Mouse (Mus musculus): ENCODE data around the gene Vmn1r209. TPM values are rescaled to one million over a fixed set of nuclear protein-coding genes. Genes with fewer than 3 reads are reported as not detected.
"Not testable (repeated sequence)": the region's sequence is repeated elsewhere in the genome, so short reads cannot be mapped to it uniquely, and the experiment has no call there.

Gene Vmn1r209
- polyA plus RNA-seq, 1 experiment from 2014 or later = not detected

- ATAC-seq (ENCODE audit: low read depth); H3K4me1 ChIP-seq (ENCODE audit: control insufficient read depth, low read depth, low read length); H3K9ac ChIP-seq (ENCODE audit: low read depth, low read length); H3K4me3 ChIP-seq (ENCODE audit: low read depth, low read length); H3K27me3 ChIP-seq (ENCODE audit: control insufficient read depth, insufficient read depth, low read depth, low read length); H3K4me2 ChIP-seq (ENCODE audit: low read depth, low read length); H3K27ac ChIP-seq (ENCODE audit: low read length); H3K36me3 ChIP-seq (ENCODE audit: control insufficient read depth, insufficient read depth); H3K9me3 ChIP-seq (replicated peaks; ENCODE audit: control insufficient read depth, low read length): not testable (repeated sequence)
- no CpG with 5 or more reads among the region's 7 CpGs for WGBS (ENCODE audit: insufficient replicate concordance)
Observed at GRCm38 (mm10) chr13:22777300-22777699, 32.2 kb downstream of the Vmn1r209 start, which contains the start of gene Vmn1r208. Vmn1r208 (minus strand) TSS chr13:22777400.

- 44% methylated on average over 1 of the region's 2 CpGs for WGBS (ENCODE audit: insufficient replicate concordance)
- H3K9me3 ChIP-seq (replicated peaks; ENCODE audit: control insufficient read depth, low read length); H3K4me2 ChIP-seq (ENCODE audit: low read depth, low read length); H3K4me1 ChIP-seq (ENCODE audit: control insufficient read depth, low read depth, low read length); ATAC-seq (ENCODE audit: low read depth); H3K27me3 ChIP-seq (ENCODE audit: control insufficient read depth, insufficient read depth, low read depth, low read length); H3K4me3 ChIP-seq (ENCODE audit: low read depth, low read length); H3K27ac ChIP-seq (ENCODE audit: low read length); H3K9ac ChIP-seq (ENCODE audit: low read depth, low read length); H3K36me3 ChIP-seq (ENCODE audit: control insufficient read depth, insufficient read depth): not testable (repeated sequence)
Observed at GRCm38 (mm10) chr13:22771592-22771991, 37.9 kb downstream of the Vmn1r209 start.

Other genes starting within 250 kb of the Vmn1r209 start
- gene Vmn1r205, start 216.7 kb downstream of the Vmn1r209 start, polyA plus RNA-seq (2015; fragmentation: Nextera tagmentation; extraction: Ambion mirVana) = not detected in 2 replicates
- gene Vmn1r206, start 185.4 kb downstream of the Vmn1r209 start, polyA plus RNA-seq (2015; fragmentation: Nextera tagmentation; extraction: Ambion mirVana) = not detected in 2 replicates
- not detected in 2 replicates for gene Vmn1r207-ps, start 80.1 kb downstream of the Vmn1r209 start, polyA plus RNA-seq (2015; fragmentation: Nextera tagmentation; extraction: Ambion mirVana)
- gene Vmn1r208, start 32.3 kb downstream of the Vmn1r209 start, polyA plus RNA-seq (2015; fragmentation: Nextera tagmentation; extraction: Ambion mirVana) = not detected in 2 replicates
- not detected in 2 replicates for gene Vmn1r210, start 21.7 kb upstream of the Vmn1r209 start, polyA plus RNA-seq (2015; fragmentation: Nextera tagmentation; extraction: Ambion mirVana)
- gene Vmn1r211, start 47.9 kb upstream of the Vmn1r209 start, polyA plus RNA-seq (2015; fragmentation: Nextera tagmentation; extraction: Ambion mirVana) = not detected in 2 replicates
- gene Vmn1r212, start 74.5 kb upstream of the Vmn1r209 start, polyA plus RNA-seq (2015; fragmentation: Nextera tagmentation; extraction: Ambion mirVana) = not detected in 2 replicates
- gene Vmn1r213, start 198.0 kb upstream of the Vmn1r209 start, polyA plus RNA-seq (2015; fragmentation: Nextera tagmentation; extraction: Ambion mirVana) = not detected in 2 replicates
- not detected in 2 replicates for gene Vmn1r214, start 220.7 kb upstream of the Vmn1r209 start, polyA plus RNA-seq (2015; fragmentation: Nextera tagmentation; extraction: Ambion mirVana)